Mouse (Mus musculus) midbrain, embryonic 12.5 days (tissue): ENCODE results near the gene Gadd45gip1. TPM values are rescaled to one million over a fixed set of nuclear protein-coding genes. Genes with fewer than 3 reads are reported as not detected.

Experiments used
- ATAC-seq: fragments of 200-750 bp; cut with Nextera tagmentation; 2 replicates; pipeline ENCODE4 v1.8.0; 2017; ENCODE audit warnings: low read depth, moderate TSS enrichment, moderate library complexity; ENCODE audit not compliant: low FRiP score
- H3K27ac ChIP-seq: fragments of 300-500 bp; sonication (generic); replicated peaks from 2 replicates; pipeline ENCODE4 v1.5.1; 2016; ENCODE audit warnings: mild to moderate bottlenecking
- H3K27me3 ChIP-seq: fragments of 300-500 bp; sonication (generic); 2 replicates; pipeline ENCODE4 v1.6.1; 2016; ENCODE audit warnings: mild to moderate bottlenecking
- H3K36me3 ChIP-seq: fragments of 300-500 bp; sonication (generic); 2 replicates; pipeline ENCODE4 v1.6.1; 2016
- H3K4me1 ChIP-seq: fragments of 300-500 bp; sonication (generic); 2 replicates; pipeline ENCODE4 v1.6.1; 2016
- H3K4me2 ChIP-seq: fragments of 300-500 bp; sonication (generic); replicated peaks from 2 replicates; pipeline ENCODE4 v1.6.1; 2016; ENCODE audit warnings: mild to moderate bottlenecking, moderate library complexity
- H3K4me3 ChIP-seq: fragments of 300-500 bp; sonication (generic); 2 replicates; pipeline ENCODE4 v1.5.1; 2016; ENCODE audit warnings: mild to moderate bottlenecking
- H3K9ac ChIP-seq: fragments of 300-500 bp; sonication (generic); replicated peaks from 2 replicates; pipeline ENCODE4 v1.6.1; 2016; ENCODE audit warnings: mild to moderate bottlenecking, moderate library complexity
- H3K9me3 ChIP-seq: fragments of 300-500 bp; sonication (generic); 2 replicates; pipeline ENCODE4 v1.6.1; 2016; ENCODE audit warnings: mild to moderate bottlenecking
- WGBS: fragments of 180-500 bp; shearing (Covaris S2); methylation state at CpG from one replicate; pipeline ENCODE4 v1.1.7; 2016; 5-methylcytosine and 5-hydroxymethylcytosine counted together
- polyA plus RNA-seq: library from polyadenylated mRNA; unstranded; fragments of >200 nt; fragmentation: Nextera tagmentation; extraction: Ambion mirVana; gene quantifications from 2 replicates; pipeline ENCODE4 v1.2.1, GENCODE M21; 2016

Gadd45gip1 gene
- polyA plus RNA-seq, 1 experiment from 2014 or later: 36.1 TPM

- no peak overlapping the region for H3K9ac ChIP-seq
- no peaks in the 10 kb centered on the region for H3K36me3 ChIP-seq
- H3K9me3 ChIP-seq: no peaks in the 10 kb centered on the region
- no peak for ATAC-seq
- no peak overlapping the region for H3K27ac ChIP-seq
- 7% methylated on average over 14 of the region's 14 CpGs for WGBS
- H3K27me3 ChIP-seq: peaks cover 99% of the 10 kb centered on the region
- peaks cover 12% of the 10 kb centered on the region; the same call in 1 of the 2 replicates for H3K4me1 ChIP-seq
- no peak overlapping the region for H3K4me2 ChIP-seq
- H3K4me3 ChIP-seq: no peak overlapping the region
Measured at GRCm38 (mm10) chr8:84787523-84788302, 43.6 kb upstream of the Gadd45gip1 start.

- WGBS: 11% methylated on average over 11 of the region's 11 CpGs
- Histone ChIP-seq H3K9ac (no peak overlapping the region), H3K27me3 (peaks cover 99% of the 10 kb centered on the region), H3K27ac (no peak overlapping the region), H3K36me3 (no peaks in the 10 kb centered on the region), H3K9me3 (no peaks in the 10 kb centered on the region), H3K4me1 (peaks cover 13% of the 10 kb centered on the region), H3K4me2 (no peak overlapping the region), H3K4me3 (no peak overlapping the region)
- ATAC-seq: no peak
Measured at GRCm38 (mm10) chr8:84788896-84789295, 42.4 kb upstream of the Gadd45gip1 start.

- H3K4me1 ChIP-seq: peaks cover 13% of the 10 kb centered on the region
- no peaks in the 10 kb centered on the region for H3K9me3 ChIP-seq
- H3K36me3 ChIP-seq: no peaks in the 10 kb centered on the region
- no peak overlapping the region for H3K4me3 ChIP-seq
- no peak overlapping the region for H3K27ac ChIP-seq
- peaks cover 99% of the 10 kb centered on the region for H3K27me3 ChIP-seq
- H3K9ac ChIP-seq: no peak overlapping the region
- ATAC-seq: no peak
- H3K4me2 ChIP-seq: no peak overlapping the region
- 62% methylated on average over 5 of the region's 5 CpGs for whole genome bisulfite sequencing
Measured at GRCm38 (mm10) chr8:84789345-84789744, 42.0 kb upstream of the Gadd45gip1 start.

GRCm38 (mm10) chr8:84789855-84790486, 41.4 kb upstream of the Gadd45gip1 start:
- H3K9me3 ChIP-seq: no peaks in the 10 kb centered on the region
- H3K9ac ChIP-seq: no peak overlapping the region
- H3K4me2 ChIP-seq: no peak overlapping the region
- H3K4me1 ChIP-seq: peaks cover 13% of the 10 kb centered on the region
- no peak overlapping the region for H3K4me3 ChIP-seq
- ATAC-seq: no peak
- H3K27ac ChIP-seq: no peak overlapping the region
- 80% methylated on average over 8 of the region's 9 CpGs for WGBS
- H3K27me3 ChIP-seq: peaks cover 99% of the 10 kb centered on the region
- no peaks in the 10 kb centered on the region for H3K36me3 ChIP-seq

GRCm38 (mm10) chr8:84790537-84790936, 40.8 kb upstream of the Gadd45gip1 start:
- Histone ChIP-seq H3K4me3 (no peak overlapping the region), H3K27me3 (peaks cover 99% of the 10 kb centered on the region), H3K9ac (no peak overlapping the region), H3K27ac (no peak overlapping the region), H3K4me1 (peaks cover 13% of the 10 kb centered on the region), H3K9me3 (no peaks in the 10 kb centered on the region), H3K4me2 (no peak overlapping the region), H3K36me3 (no peaks in the 10 kb centered on the region)
- ATAC-seq: no peak
- 81% methylated on average over 2 of the region's 2 CpGs for WGBS

GRCm38 (mm10) chr8:84792429-84792947, 38.8 kb upstream of the Gadd45gip1 start:
- Histone ChIP-seq H3K4me2 (no peak overlapping the region), H3K27me3 (peaks cover 99% of the 10 kb centered on the region), H3K36me3 (no peaks in the 10 kb centered on the region), H3K4me3 (no peak overlapping the region), H3K4me1 (peaks cover 11% of the 10 kb centered on the region), H3K27ac (no peak overlapping the region), H3K9ac (no peak overlapping the region), H3K9me3 (no peaks in the 10 kb centered on the region)
- no peak for ATAC-seq
- WGBS: 71% methylated on average over 12 of the region's 12 CpGs

GRCm38 (mm10) chr8:84793134-84793533, 38.2 kb upstream of the Gadd45gip1 start:
- Histone ChIP-seq H3K4me1 (peaks cover 13% of the 10 kb centered on the region), H3K9ac (no peak overlapping the region)

GRCm38 (mm10) chr8:84793791-84794485, 37.4 kb upstream of the Gadd45gip1 start:
- no peak overlapping the region for H3K4me3 ChIP-seq
- H3K4me1 ChIP-seq: peaks cover 21% of the 10 kb centered on the region
- H3K9me3 ChIP-seq: no peaks in the 10 kb centered on the region
- H3K27ac ChIP-seq: no peak overlapping the region
- H3K9ac ChIP-seq: 0 out of 2 replicates have a peak overlapping the region, but pooled peaks have one; percentile 11
- WGBS: 56% methylated on average over 13 of the region's 13 CpGs
- peaks cover 99% of the 10 kb centered on the region for H3K27me3 ChIP-seq
- 0 out of 2 replicates have a peak overlapping the region, but pooled peaks have one; percentile 2 for H3K4me2 ChIP-seq
- ATAC-seq: peak; percentile 42; the same call in 1 of the 2 replicates
- no peaks in the 10 kb centered on the region for H3K36me3 ChIP-seq

More at GRCm38 (mm10) chr8:84793134-84793533, 38.2 kb upstream of the Gadd45gip1 start:
- H3K27me3 ChIP-seq: peaks cover 99% of the 10 kb centered on the region
- WGBS: 81% methylated on average over 9 of the region's 9 CpGs
- no peaks in the 10 kb centered on the region for H3K36me3 ChIP-seq
- H3K27ac ChIP-seq: no peak overlapping the region
- H3K4me2 ChIP-seq: no peak overlapping the region
- no peak overlapping the region for H3K4me3 ChIP-seq
- no peaks in the 10 kb centered on the region for H3K9me3 ChIP-seq
- ATAC-seq: no peak

- H3K4me1 ChIP-seq: peaks cover 26% of the 10 kb centered on the region
- no peak overlapping the region for H3K27ac ChIP-seq
- H3K4me3 ChIP-seq: no peak overlapping the region
- WGBS: 54% methylated on average over 7 of the region's 7 CpGs
- peaks cover 99% of the 10 kb centered on the region for H3K27me3 ChIP-seq
- H3K4me2 ChIP-seq: no peak overlapping the region; the same call in 1 of the 2 replicates
- H3K9me3 ChIP-seq: no peaks in the 10 kb centered on the region
- ATAC-seq: no peak
- peak overlapping the region; percentile 11; the same call in 1 of the 2 replicates for H3K9ac ChIP-seq
- no peaks in the 10 kb centered on the region for H3K36me3 ChIP-seq
Measured at GRCm38 (mm10) chr8:84794486-84794885, 36.8 kb upstream of the Gadd45gip1 start.

- H3K4me2 ChIP-seq: no peak overlapping the region
- 76% methylated on average over 15 of the region's 15 CpGs for WGBS
- no peak for ATAC-seq
- no peak overlapping the region for H3K4me3 ChIP-seq
- H3K9me3 ChIP-seq: no peaks in the 10 kb centered on the region
- no peak overlapping the region for H3K27ac ChIP-seq
- no peaks in the 10 kb centered on the region for H3K36me3 ChIP-seq
- peaks cover 37% of the 10 kb centered on the region for H3K4me1 ChIP-seq
- peaks cover 98% of the 10 kb centered on the region for H3K27me3 ChIP-seq
- no peak overlapping the region for H3K9ac ChIP-seq
Measured at GRCm38 (mm10) chr8:84797256-84797797, 34.0 kb upstream of the Gadd45gip1 start.

- WGBS: 78% methylated on average over 6 of the region's 6 CpGs
- Histone ChIP-seq H3K9ac (no peak overlapping the region), H3K36me3 (no peaks in the 10 kb centered on the region), H3K27ac (no peak overlapping the region), H3K27me3 (peaks cover 98% of the 10 kb centered on the region), H3K4me3 (peak overlapping the region; percentile 61; the same call in 1 of the 2 replicates), H3K4me1 (peaks cover 37% of the 10 kb centered on the region), H3K9me3 (no peaks in the 10 kb centered on the region), H3K4me2 (peak overlapping the region; percentile 66; the same call in 1 of the 2 replicates)
- ATAC-seq: no peak
Measured at GRCm38 (mm10) chr8:84797971-84798370, 33.4 kb upstream of the Gadd45gip1 start.
